Mouse (Mus musculus): Measurements from ENCODE around the gene Osbp2. TPM values are rescaled to one million over a fixed set of nuclear protein-coding genes. Genes with fewer than 3 reads are reported as not detected.

Gene Osbp2
- total and polyA plus RNA-seq, 3 experiments, result 0.22 TPM; not detected in 2

DNA sequence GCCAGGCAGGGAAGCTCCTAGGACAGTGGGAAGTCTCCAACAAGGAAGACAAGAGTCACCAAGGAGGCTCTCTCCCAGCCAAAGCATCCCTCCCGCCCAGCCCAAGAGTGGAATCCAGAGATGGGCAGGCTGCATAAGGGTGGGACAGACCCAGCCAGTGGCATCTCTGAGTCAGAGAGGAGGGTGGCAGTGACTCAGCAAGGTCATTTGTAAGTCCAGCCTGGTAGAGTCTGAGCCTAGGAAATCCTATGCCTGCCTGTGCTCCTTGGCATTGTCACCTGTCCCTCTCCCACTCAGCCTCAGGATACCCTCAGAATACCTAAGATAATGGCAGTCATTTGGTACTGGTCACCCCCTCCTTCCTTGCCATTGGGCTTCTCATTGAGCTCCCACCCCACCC is 41.7 kb upstream of the Osbp2 start:
- Histone ChIP-seq H3K4me1 (ENCODE audit: insufficient read depth, low read depth, low read length) (no peaks in the 10 kb centered on the region), H3K27me3 (ENCODE audit: insufficient read depth, low read length) (peaks cover 5% of the 10 kb centered on the region; the same call in 1 of the 2 replicates), H3K4me3 (ENCODE audit: low read depth, low read length) (no peak overlapping the region), H3K9me3 (replicated peaks) (no peaks in the 10 kb centered on the region), H3K36me3 (replicated peaks) (no peaks in the 10 kb centered on the region)
- TF ChIP-seq GATA1 (IDR thresholded peaks at IDR 0.05; ENCODE audit: borderline replicate concordance, low read length), result no peak
- no peak for TF ChIP-seq CTCF (IDR thresholded peaks at IDR 0.05; ENCODE audit: low read depth, low read length)
- no peak for TF ChIP-seq POLR2AphosphoS5 (IDR thresholded peaks at IDR 0.05; ENCODE audit: insufficient replicate concordance, low read depth, low read length)
- TF ChIP-seq TAL1 (conservative IDR thresholded peaks at IDR 0.05; ENCODE audit: low read depth, low read length), result no peak
- no peak for TF ChIP-seq GATA2 (IDR thresholded peaks at IDR 0.05; ENCODE audit: borderline replicate concordance, low read depth, low read length)
- no peak for ATAC-seq (ENCODE audit: extremely low read depth, insufficient number of reproducible peaks, low FRiP score, poor library complexity, severe bottlenecking)
- DNase-seq (ENCODE audit: low spot score), result no peak

DNA sequence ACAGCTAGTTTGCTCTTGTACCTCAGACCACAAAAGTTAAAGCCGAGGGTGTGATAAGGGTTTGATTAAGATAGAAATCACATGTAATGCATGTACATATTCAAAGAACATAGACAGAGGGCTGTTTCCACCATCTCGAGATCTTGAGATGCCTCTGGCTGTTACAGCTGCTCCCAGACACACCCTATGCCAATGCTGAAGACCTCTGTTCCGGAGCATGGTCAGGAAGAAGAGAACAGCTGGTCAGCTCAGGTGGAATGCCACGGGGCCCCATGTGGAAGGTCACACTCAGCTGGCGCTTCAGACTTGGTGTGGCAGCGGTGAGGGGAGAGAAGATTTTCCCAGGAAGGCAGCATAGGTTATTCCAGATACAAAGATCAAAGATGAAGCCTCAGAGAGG is 41.0 kb upstream of the Osbp2 start:
- Histone ChIP-seq H3K36me3 (replicated peaks) (no peaks in the 10 kb centered on the region), H3K4me1 (ENCODE audit: insufficient read depth, low read depth, low read length) (0 out of 2 replicates have a peak, but pooled peaks cover 2% of the 10 kb centered on the region), H3K27me3 (ENCODE audit: insufficient read depth, low read length) (peaks cover 5% of the 10 kb centered on the region; the same call in 1 of the 2 replicates), H3K9me3 (replicated peaks) (no peaks in the 10 kb centered on the region), H3K4me3 (ENCODE audit: low read depth, low read length) (no peak overlapping the region)
- no peak for DNase-seq (ENCODE audit: low spot score)
- no peak for ATAC-seq (ENCODE audit: extremely low read depth, insufficient number of reproducible peaks, low FRiP score, poor library complexity, severe bottlenecking)
- TF ChIP-seq GATA1 (IDR thresholded peaks at IDR 0.05; ENCODE audit: borderline replicate concordance, low read length), result no peak

DNA sequence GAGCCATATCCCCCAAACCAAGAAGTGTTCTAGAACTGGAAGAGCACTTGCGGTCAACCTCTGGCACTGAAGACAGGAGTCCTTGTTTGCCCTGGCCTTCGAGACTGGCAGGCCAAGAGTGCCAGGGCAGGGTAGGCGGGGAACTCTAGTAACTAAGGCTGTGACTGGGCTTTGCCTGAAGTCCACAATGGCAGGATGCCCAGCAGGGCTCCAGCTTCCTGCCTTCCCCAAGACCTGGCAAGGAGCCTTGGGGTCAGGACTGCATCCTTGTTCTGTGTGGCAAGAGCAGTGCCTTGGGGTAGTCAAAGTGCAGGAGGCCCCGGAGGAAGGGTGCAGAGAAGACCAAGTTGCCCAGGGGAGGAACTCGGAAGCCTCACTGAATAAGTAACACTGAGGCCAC is 39.3 kb upstream of the Osbp2 start:
- TF ChIP-seq TAL1 (conservative IDR thresholded peaks at IDR 0.05; ENCODE audit: low read depth, low read length) (no peak), GATA2 (IDR thresholded peaks at IDR 0.05; ENCODE audit: borderline replicate concordance, low read depth, low read length) (no peak), GATA1 (IDR thresholded peaks at IDR 0.05; ENCODE audit: borderline replicate concordance, low read length) (no peak), CTCF (IDR thresholded peaks at IDR 0.05; ENCODE audit: low read depth, low read length) (no peak), POLR2AphosphoS5 (IDR thresholded peaks at IDR 0.05; ENCODE audit: insufficient replicate concordance, low read depth, low read length) (no peak)
- Histone ChIP-seq H3K27me3 (ENCODE audit: insufficient read depth, low read length) (peaks cover 8% of the 10 kb centered on the region; the same call in 1 of the 2 replicates), H3K9me3 (replicated peaks) (no peaks in the 10 kb centered on the region), H3K4me1 (ENCODE audit: insufficient read depth, low read depth, low read length) (0 out of 2 replicates have a peak, but pooled peaks cover 2% of the 10 kb centered on the region), H3K36me3 (replicated peaks) (no peaks in the 10 kb centered on the region), H3K4me3 (ENCODE audit: low read depth, low read length) (no peak overlapping the region)
- no peak for ATAC-seq (ENCODE audit: extremely low read depth, insufficient number of reproducible peaks, low FRiP score, poor library complexity, severe bottlenecking)
- DNase-seq (ENCODE audit: low spot score), result no peak

DNA sequence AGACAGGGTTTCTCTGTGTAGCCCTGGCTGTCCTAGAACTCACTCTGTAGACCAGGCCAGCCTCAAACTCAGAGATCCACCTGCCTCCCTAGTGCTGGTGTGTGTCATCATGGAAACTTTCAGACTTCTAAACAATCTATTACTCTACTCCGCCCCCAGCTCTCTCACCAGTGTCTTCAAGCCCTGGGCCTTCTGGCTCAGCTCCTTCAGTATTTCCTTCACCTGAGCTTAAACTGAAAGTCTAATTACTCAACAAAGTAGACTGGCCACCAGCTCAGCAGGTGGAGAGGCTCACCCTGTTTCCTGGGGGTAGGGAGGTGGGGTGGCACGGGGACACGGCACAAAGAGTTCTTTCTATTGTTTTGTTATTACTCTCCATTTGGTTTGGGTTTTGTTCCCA is 38.8 kb upstream of the Osbp2 start:
- Histone ChIP-seq H3K36me3 (replicated peaks) (no peaks in the 10 kb centered on the region), H3K27me3 (ENCODE audit: insufficient read depth, low read length) (peaks cover 5% of the 10 kb centered on the region; the same call in 1 of the 2 replicates), H3K9me3 (replicated peaks) (no peaks in the 10 kb centered on the region), H3K4me1 (ENCODE audit: insufficient read depth, low read depth, low read length) (0 out of 2 replicates have a peak, but pooled peaks cover 2% of the 10 kb centered on the region), H3K4me3 (ENCODE audit: low read depth, low read length) (no peak overlapping the region)
- ATAC-seq (ENCODE audit: extremely low read depth, insufficient number of reproducible peaks, low FRiP score, poor library complexity, severe bottlenecking), result no peak
- no peak for DNase-seq (ENCODE audit: low spot score)
- TF ChIP-seq TAL1 (conservative IDR thresholded peaks at IDR 0.05; ENCODE audit: low read depth, low read length), result no peak

DNA sequence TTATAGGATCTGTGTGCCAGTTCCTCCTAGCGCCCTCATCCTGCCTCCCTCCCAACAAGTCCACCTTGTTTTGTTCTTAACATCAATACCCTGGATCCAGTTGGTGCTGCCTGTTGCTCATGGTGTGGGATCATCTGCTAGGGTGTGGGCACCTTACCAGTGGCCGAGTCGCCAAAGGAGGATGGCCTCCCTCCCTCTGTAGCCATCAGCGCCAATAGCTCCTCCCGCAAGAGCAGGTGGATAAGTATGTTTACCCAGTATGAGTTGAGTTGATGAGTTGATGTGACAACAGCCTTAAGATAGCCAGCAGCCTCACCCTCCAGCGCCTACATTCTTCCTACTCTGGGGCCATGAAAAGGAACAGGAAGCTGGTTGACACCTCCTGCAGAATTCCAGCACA is 36.6 kb upstream of the Osbp2 start:
- Histone ChIP-seq H3K4me1 (ENCODE audit: insufficient read depth, low read depth, low read length) (0 out of 2 replicates have a peak, but pooled peaks cover 2% of the 10 kb centered on the region), H3K4me3 (ENCODE audit: low read depth, low read length) (no peak overlapping the region), H3K36me3 (replicated peaks) (no peaks in the 10 kb centered on the region), H3K9me3 (replicated peaks) (no peaks in the 10 kb centered on the region), H3K27me3 (ENCODE audit: insufficient read depth, low read length) (peaks cover 5% of the 10 kb centered on the region; the same call in 1 of the 2 replicates)
- ATAC-seq (ENCODE audit: extremely low read depth, insufficient number of reproducible peaks, low FRiP score, poor library complexity, severe bottlenecking) (no peak), DNase-seq (ENCODE audit: low spot score) (no peak)
- TF ChIP-seq GATA2 (IDR thresholded peaks at IDR 0.05; ENCODE audit: borderline replicate concordance, low read depth, low read length) (no peak), GATA1 (IDR thresholded peaks at IDR 0.05; ENCODE audit: borderline replicate concordance, low read length) (no peak), POLR2AphosphoS5 (IDR thresholded peaks at IDR 0.05; ENCODE audit: insufficient replicate concordance, low read depth, low read length) (no peak), CTCF (IDR thresholded peaks at IDR 0.05; ENCODE audit: low read depth, low read length) (no peak), TAL1 (conservative IDR thresholded peaks at IDR 0.05; ENCODE audit: low read depth, low read length) (no peak)

DNA sequence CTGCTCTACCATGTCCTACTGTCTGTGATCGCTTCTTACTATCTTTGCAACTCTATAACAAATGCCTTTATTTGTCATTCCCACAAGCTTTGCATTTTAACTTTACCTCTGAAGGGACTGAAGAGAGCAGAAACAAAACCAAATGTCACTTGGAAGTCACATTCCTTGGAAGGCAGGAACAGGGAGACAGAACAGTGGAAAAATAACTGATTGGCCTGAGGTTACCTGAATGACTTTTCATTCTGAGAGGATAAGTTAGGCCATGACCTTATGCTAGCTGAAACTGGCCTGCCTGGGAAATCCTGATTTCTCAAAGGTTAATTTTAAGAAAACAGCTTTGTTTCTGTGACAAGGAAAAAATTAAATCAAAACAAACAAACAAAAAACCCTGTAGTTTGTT is 32.2 kb upstream of the Osbp2 start:
- H3K4me3 ChIP-seq (ENCODE audit: low read depth, low read length), result no peak overlapping the region
- 0 out of 2 replicates have a peak, but pooled peaks cover 2% of the 10 kb centered on the region for H3K27me3 ChIP-seq (ENCODE audit: insufficient read depth, low read length)
- 0 out of 2 replicates have a peak, but pooled peaks cover 2% of the 10 kb centered on the region for H3K4me1 ChIP-seq (ENCODE audit: insufficient read depth, low read depth, low read length)
- no peaks in the 10 kb centered on the region for H3K36me3 ChIP-seq (replicated peaks)
- no peak for TF ChIP-seq GATA2 (IDR thresholded peaks at IDR 0.05; ENCODE audit: borderline replicate concordance, low read depth, low read length)
- TF ChIP-seq GATA1 (IDR thresholded peaks at IDR 0.05; ENCODE audit: borderline replicate concordance, low read length), result no peak
- TF ChIP-seq POLR2AphosphoS5 (IDR thresholded peaks at IDR 0.05; ENCODE audit: insufficient replicate concordance, low read depth, low read length), result no peak
- no peak for TF ChIP-seq CTCF (IDR thresholded peaks at IDR 0.05; ENCODE audit: low read depth, low read length)
- no peak for TF ChIP-seq TAL1 (conservative IDR thresholded peaks at IDR 0.05; ENCODE audit: low read depth, low read length)
- ATAC-seq (ENCODE audit: extremely low read depth, insufficient number of reproducible peaks, low FRiP score, poor library complexity, severe bottlenecking) (no peak), DNase-seq (ENCODE audit: low spot score) (no peak)
- H3K9me3 ChIP-seq (replicated peaks), result no peaks in the 10 kb centered on the region

DNA sequence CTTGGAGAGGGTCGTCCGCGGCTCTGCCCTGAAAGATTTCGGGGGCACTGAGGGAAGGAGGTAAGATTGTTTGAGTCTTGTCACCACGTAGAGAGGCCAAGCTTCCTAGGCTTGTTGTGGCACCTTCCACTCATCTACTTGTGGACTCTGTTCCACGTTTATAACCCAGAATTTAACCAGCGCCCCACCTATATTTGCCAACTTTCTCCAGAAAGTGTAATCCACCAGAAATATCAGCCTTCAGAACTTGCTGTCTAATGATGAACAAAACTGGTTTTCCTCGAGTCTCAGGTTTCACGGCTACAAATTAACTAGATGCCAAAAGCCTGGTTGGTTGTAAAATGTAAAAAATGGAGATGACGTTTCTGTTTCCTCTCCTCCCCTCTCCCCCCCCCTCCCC is 31.8 kb upstream of the Osbp2 start:
- ATAC-seq (ENCODE audit: extremely low read depth, insufficient number of reproducible peaks, low FRiP score, poor library complexity, severe bottlenecking) (no peak), DNase-seq (ENCODE audit: low spot score) (no peak)
- Histone ChIP-seq H3K36me3 (replicated peaks) (no peaks in the 10 kb centered on the region), H3K27me3 (ENCODE audit: insufficient read depth, low read length) (0 out of 2 replicates have a peak, but pooled peaks cover 2% of the 10 kb centered on the region), H3K4me1 (ENCODE audit: insufficient read depth, low read depth, low read length) (0 out of 2 replicates have a peak, but pooled peaks cover 2% of the 10 kb centered on the region), H3K9me3 (replicated peaks) (no peaks in the 10 kb centered on the region), H3K4me3 (ENCODE audit: low read depth, low read length) (no peak overlapping the region)
- TF ChIP-seq CTCF (IDR thresholded peaks at IDR 0.05; ENCODE audit: low read depth, low read length), result no peak
- TF ChIP-seq TAL1 (conservative IDR thresholded peaks at IDR 0.05; ENCODE audit: low read depth, low read length), result no peak
- TF ChIP-seq POLR2AphosphoS5 (IDR thresholded peaks at IDR 0.05; ENCODE audit: insufficient replicate concordance, low read depth, low read length), result no peak
- TF ChIP-seq GATA1 (IDR thresholded peaks at IDR 0.05; ENCODE audit: borderline replicate concordance, low read length), result no peak
- TF ChIP-seq GATA2 (IDR thresholded peaks at IDR 0.05; ENCODE audit: borderline replicate concordance, low read depth, low read length), result no peak
